Mouse (Mus musculus) spleen, postnatal 0 days (tissue): Measurements from ENCODE around the gene Gbp4. TPM values are rescaled to one million over a fixed set of nuclear protein-coding genes. Genes with fewer than 3 reads are reported as not detected.

Experiments
- polyA plus RNA-seq: library from polyadenylated mRNA; unstranded; fragments of >200 nt; fragmentation: Nextera tagmentation; extraction: Ambion mirVana; gene quantifications from 2 replicates; pipeline ENCODE4 v1.2.1, GENCODE M21; 2015

Gbp4 gene
- polyA plus RNA-seq, result 0.99 and 2.0 TPM in 2 replicates

GRCm38 (mm10) chr5:105139409-105140088, at the start of gene Gbp4, which contains the start of the genes Gbp9 and Gbp8:
Gene Gbp4 (minus strand): TSS chr5:105139586.
Gene Gbp9 (minus strand): TSS chr5:105139539.
Gene Gbp8 (minus strand): TSS chr5:105139540.

Other genes starting within 250 kb of the Gbp4 start
- 5.8 and 8.0 TPM in 2 replicates for gene Abcg3, start 156.9 kb downstream of the Gbp4 start, polyA plus RNA-seq
- gene Gbp9, start within 50 bp of the Gbp4 start, polyA plus RNA-seq, result 3.4 and 4.4 TPM in 2 replicates
- gene Gbp8, start within 50 bp of the Gbp4 start, polyA plus RNA-seq, result 2.4 and 3.1 TPM in 2 replicates
- 0.21 TPM in 1 of 2 replicates, not detected in the other for gene Gbp10, start 99.9 kb upstream of the Gbp4 start, polyA plus RNA-seq
- 0.04 TPM in 1 of 2 replicates, not detected in the other for gene Gm43302, start 154.1 kb upstream of the Gbp4 start, polyA plus RNA-seq
- 1.1 and 2.1 TPM in 2 replicates for gene Gbp6, start 154.1 kb upstream of the Gbp4 start, polyA plus RNA-seq